Mouse (Mus musculus): ENCODE measurements around the gene H2-M2.
"Not testable (repeated sequence)": the region's sequence is repeated elsewhere in the genome, so short reads cannot be mapped to it uniquely, and the experiment has no call there.

Gene H2-M2

DNA sequence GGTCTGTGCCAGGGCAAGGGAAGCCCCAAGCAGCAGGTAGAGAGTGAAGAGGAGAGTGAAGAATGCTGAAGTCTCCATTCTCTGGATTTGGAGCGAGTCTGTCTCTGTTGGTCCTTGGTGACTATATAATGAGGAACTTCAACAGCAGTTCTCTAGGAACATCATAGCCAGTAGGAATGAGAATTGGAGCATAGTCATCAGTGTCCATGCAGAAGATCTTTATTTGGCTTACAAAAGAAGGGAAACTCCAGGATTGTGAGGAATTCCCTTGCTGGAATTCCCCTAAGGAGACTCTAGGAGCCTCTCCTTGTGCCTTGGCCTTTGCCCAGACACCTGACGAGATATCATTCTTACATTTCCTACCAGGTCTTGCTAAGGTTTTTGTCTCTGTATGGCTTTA lies at the start of gene H2-M2:
TSS of gene H2-M2 (minus strand) at position 101 of the 400 bp plus-strand sequence.
- no peak for DNase-seq

DNA sequence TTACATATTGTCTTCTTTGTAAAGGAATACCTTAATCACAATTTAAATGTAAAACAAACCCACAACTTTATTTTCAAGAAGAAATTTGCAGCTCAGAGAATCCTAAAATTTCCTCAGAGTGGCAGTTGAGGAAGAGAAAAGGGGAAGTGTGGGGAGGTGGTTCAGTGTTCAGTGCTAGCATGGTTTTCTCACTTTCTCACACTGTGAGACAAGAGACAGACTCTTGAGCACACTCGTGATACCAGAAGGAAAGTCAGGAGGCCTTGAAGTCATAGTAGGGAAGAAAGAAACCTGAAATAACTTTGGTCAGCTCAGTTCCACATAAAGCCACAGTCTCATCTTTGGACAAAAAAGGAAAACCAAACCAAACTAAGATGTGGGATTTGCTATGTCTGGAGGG lies 42.1 kb upstream of the H2-M2 start:
- not testable (repeated sequence) for DNase-seq

DNA sequence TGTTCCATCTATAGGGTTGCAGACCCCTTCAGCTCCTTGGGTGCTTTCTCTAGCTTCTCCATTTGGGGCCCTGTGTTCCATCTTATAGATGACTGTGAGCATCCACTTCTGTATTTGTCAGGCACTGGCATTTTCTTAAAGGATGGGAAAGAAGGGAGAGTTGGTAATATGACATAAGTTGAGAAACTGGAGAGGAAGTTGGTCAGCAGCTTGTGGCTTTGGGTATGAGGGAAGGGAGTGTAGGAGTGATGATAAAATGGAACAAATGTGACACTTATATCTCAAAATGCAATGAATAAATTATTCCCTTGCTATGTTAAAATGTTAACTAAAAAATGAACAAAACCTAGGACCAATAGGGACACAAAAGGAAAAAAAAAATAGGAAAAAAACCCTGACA lies 41.3 kb upstream of the H2-M2 start:
- not testable (repeated sequence) for DNase-seq

DNA sequence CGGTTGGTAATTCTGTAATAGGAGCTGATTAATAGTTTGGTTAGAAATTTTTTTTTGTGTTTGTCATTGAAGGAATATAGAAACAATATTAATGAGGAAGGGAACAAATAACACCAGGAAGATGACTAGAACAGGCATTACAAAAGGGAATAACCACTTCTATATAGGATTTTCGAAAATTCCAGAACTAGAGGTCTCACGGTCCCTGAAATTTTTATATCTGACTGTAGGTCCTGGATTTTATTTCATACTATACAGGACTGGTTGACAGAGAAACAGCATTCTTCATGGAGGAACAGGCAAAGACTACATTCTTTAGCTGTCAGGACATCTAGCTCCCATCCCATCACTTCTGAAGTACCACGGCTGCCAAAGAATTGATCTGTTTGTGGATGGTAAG lies 24.4 kb upstream of the H2-M2 start, which contains the start of gene Olfr111:
TSS of gene Olfr111 (plus strand) at position 301 of the 400 bp plus-strand sequence.
- no peak for DNase-seq

DNA sequence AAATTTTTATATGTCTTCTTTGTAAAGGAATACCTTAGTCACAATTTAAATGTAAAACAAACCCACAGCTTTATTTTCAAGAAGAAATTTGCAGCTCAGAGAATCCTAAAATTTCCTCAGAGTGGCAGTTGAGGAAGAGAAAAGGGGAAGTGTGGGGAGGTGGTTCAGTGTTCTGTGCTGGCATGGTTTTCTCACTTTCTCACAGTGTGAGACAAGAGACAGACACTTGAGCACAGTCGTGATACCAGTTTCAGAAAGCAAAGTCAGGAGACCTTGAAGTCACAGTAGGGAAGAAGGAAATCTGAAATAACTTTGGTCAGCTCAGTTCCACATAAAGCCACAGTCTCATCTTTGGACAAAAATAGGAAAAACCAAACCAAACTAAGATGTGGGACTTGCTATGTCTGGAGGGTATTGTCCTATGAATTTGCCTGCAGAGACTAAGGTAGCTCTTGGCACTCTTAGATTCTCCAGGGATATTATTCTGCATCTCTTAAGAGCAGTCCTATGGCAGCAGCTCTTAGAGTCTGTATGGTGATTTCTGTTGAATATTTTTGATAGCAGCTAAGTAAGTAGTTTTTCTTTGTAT lies 8.7 kb upstream of the H2-M2 start, which contains the start of gene Olfr110:
TSS of gene Olfr110 (plus strand) at position 539 of the 589 bp plus-strand sequence.
- DNase-seq, result no peak

DNA sequence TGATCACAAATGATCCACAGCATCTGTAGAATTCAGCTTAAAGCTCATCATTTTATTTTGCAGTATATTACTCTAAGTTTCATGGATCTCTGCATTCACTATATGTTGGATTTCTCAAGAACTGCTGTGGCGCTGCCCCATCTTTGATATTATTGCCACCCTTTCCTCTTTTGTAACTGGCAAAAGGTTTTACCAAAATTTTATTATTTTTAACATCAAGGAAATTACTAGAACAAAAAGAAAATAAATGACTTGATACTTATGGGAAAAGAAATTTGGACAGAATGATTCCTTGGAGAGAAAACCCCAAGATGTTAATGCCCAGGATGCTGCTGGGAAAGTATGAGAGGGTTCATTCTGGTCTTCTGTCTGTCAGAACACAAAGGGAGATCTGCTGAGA lies 24.7 kb downstream of the H2-M2 start, which contains the start of gene Olfr109:
TSS of gene Olfr109 (plus strand) at position 301 of the 400 bp plus-strand sequence.
- no peak for DNase-seq

DNA sequence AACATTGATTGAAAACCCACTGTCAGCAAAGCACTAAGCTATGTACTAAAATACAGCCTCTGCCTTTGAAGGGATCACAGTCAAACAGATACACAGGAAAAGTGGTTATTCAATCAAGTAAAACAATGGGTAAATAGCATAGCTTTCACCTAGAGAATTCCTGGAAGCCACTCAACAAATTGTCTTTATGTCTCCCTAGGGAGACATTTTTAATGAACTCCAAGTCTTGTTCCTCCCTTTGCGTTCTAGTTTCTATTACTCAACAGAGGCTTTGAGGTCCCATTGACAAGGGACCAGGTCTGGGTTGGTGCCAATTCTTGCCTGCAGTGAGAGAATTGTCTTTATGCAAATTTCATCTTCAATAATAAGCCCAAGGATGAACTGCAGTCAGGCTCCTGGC lies 38.2 kb downstream of the H2-M2 start, which contains the start of gene Olfr108:
TSS of gene Olfr108 (plus strand) at position 301 of the 400 bp plus-strand sequence.
- no peak for DNase-seq

Data from liver (tissue).